Comparison of ENCODE assay signal across 13 mouse cellular contexts in the genomic region with DNA sequence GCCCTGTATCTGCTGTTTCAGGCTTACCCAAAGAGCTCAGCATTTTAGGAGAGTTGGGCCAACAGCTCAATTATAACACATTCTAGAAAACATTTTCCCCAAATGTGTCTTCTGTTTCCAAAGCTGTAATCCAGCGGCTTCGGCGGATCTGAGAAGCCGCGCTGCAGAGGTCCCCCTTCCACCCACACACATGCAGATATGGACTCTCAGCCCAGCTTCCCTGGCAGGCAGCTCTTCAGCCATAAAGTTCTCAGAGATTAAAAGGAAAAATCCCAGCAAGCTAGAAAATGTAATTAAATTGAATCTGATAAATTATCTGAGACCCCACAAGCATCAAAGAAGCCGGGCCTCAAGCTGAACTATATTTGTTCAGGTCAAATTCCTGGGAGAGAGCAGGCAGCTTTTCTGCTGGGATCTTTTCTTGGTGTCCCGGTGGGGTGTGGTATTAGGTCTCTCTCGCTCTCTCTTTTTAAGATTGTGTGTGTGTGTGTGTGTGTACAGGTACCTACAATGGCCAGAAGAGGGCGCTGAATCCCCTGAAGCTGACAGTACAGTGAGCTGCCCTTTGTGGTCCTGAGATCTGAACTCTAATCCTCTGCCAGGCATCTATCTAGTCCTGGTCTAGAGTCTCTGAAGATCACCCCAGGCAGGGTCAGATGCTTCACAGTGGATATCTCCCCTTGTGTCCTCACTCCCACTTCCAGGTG.
A peak's percentile ranks its signal among the peaks of the same experiment; 100 is the strongest.
DNase-seq lines count a peak whose midpoint lies in the region; ATAC-seq and TF ChIP-seq lines count a peak whose summit lies in the region.
"Had no signal": no experiment of that assay in that cellular context is flagged by ENCODE, and none has a peak within 500 bp of the region (broad histone marks: within the 10 kb centered on the region; RNA-seq: fewer than 3 reads in every experiment).

No protein-coding gene starts in this region.

- H3K27me3 ChIP-seq in forebrain, postnatal 0 days (ENCODE audit: insufficient read depth, low read length): no peaks in the 10 kb centered on the region
- H3K27me3 ChIP-seq in forebrain, embryonic 15.5 days: no peaks in the 10 kb centered on the region
- H3K27me3 ChIP-seq in stomach, embryonic 16.5 days (ENCODE audit: control insufficient read depth, insufficient read depth, low read length): no peaks in the 10 kb centered on the region

- no peak overlapping the region for H3K4me2 ChIP-seq in forebrain, postnatal 0 days (ENCODE audit: low read depth)
- no peak overlapping the region for H3K4me2 ChIP-seq in forebrain, embryonic 15.5 days (replicated peaks)
- H3K4me2 ChIP-seq in stomach, embryonic 16.5 days (ENCODE audit: low read depth, low read length): no peak overlapping the region
- H3K4me2 ChIP-seq: heart, embryonic 11.5 days had no signal

- no peak for ATAC-seq in forebrain, postnatal 0 days
- ATAC-seq in forebrain, embryonic 15.5 days (replicated peaks): no peak
- ATAC-seq in stomach, embryonic 16.5 days (ENCODE audit: insufficient read depth, low FRiP score): no peak

- WGBS in forebrain, postnatal 0 days: 77% methylated on average over 9 of the region's 9 CpGs
- 84% methylated on average over 9 of the region's 9 CpGs for WGBS in forebrain, embryonic 15.5 days
- 62% methylated on average over 9 of the region's 9 CpGs for WGBS in stomach, embryonic 16.5 days

- no peaks in the 10 kb centered on the region for H3K9me3 ChIP-seq in forebrain, postnatal 0 days (ENCODE audit: low read length)
- no peaks in the 10 kb centered on the region for H3K9me3 ChIP-seq in forebrain, embryonic 15.5 days
- no peaks in the 10 kb centered on the region for H3K9me3 ChIP-seq in stomach, embryonic 16.5 days (replicated peaks; ENCODE audit: control insufficient read depth, low read length)

- no peak overlapping the region for H3K4me3 ChIP-seq in forebrain, postnatal 0 days (ENCODE audit: low read depth, low read length)
- no peak overlapping the region for H3K4me3 ChIP-seq in forebrain, embryonic 15.5 days
- H3K4me3 ChIP-seq in layer of hippocampus, adult 2 months: no peak overlapping the region
- H3K4me3 ChIP-seq in stomach, embryonic 16.5 days (replicated peaks; ENCODE audit: low read length): no peak overlapping the region
- H3K4me3 ChIP-seq: gastrocnemius, adult 2 months had no signal

- no peak for DNase-seq in forebrain, postnatal 0 days
- no peak for DNase-seq in layer of hippocampus, adult 2 months (ENCODE audit: low spot score in 2 of 2)
- DNase-seq in layer of hippocampus, adult 18-20 months (ENCODE audit: low spot score in 2 of 2): no peak
- peak; percentile 17 for DNase-seq in retina, embryonic 14.5 days (ENCODE audit: low spot score)
- no peak for DNase-seq in retina, postnatal 1 day
- DNase-seq in gastrocnemius, adult 8-10 months (ENCODE audit: low spot score in 2 of 2): no peak
- DNase-seq: B cell, adult 2 months; cerebellum, adult 8-10 months; gastrocnemius, adult 2 months; thymus, postnatal 14 days had no signal

- no peaks in the 10 kb centered on the region for H3K36me3 ChIP-seq in forebrain, postnatal 0 days (ENCODE audit: insufficient read depth)
- no peaks in the 10 kb centered on the region for H3K36me3 ChIP-seq in forebrain, embryonic 15.5 days
- peaks cover 10% of the 10 kb centered on the region; the same call in 1 of the 2 replicates for H3K36me3 ChIP-seq in stomach, embryonic 16.5 days (ENCODE audit: control insufficient read depth, insufficient read depth, low read length)

- 0 out of 2 replicates have a peak, but pooled peaks have one; percentile 12 for TF ChIP-seq CTCF in forebrain, postnatal 0 days (IDR thresholded peaks at IDR 0.05; ENCODE audit: low read depth)
- 0 out of 2 replicates have a peak, but pooled peaks have one; percentile 16 for TF ChIP-seq CTCF in layer of hippocampus, adult 2 months (conservative IDR thresholded peaks at IDR 0.05)

- H3K9ac ChIP-seq in forebrain, postnatal 0 days: no peak overlapping the region
- no peak overlapping the region for H3K9ac ChIP-seq in forebrain, embryonic 15.5 days (replicated peaks)
- no peak overlapping the region for H3K9ac ChIP-seq in stomach, embryonic 16.5 days (ENCODE audit: low read length)

- H3K27ac ChIP-seq in forebrain, postnatal 0 days (ENCODE audit: low read depth, low read length): no peak overlapping the region
- no peak overlapping the region for H3K27ac ChIP-seq in forebrain, embryonic 15.5 days (replicated peaks)
- no peak overlapping the region for H3K27ac ChIP-seq in layer of hippocampus, adult 2 months
- peak overlapping the region; percentile 20; the same call in 1 of the 2 replicates for H3K27ac ChIP-seq in stomach, embryonic 16.5 days (ENCODE audit: low read length)
- H3K27ac ChIP-seq: gastrocnemius, adult 2 months had no signal

- 0 out of 2 replicates have a peak, but pooled peaks cover 4% of the 10 kb centered on the region for H3K4me1 ChIP-seq in forebrain, postnatal 0 days (ENCODE audit: insufficient read depth)
- peaks cover 19% of the 10 kb centered on the region for H3K4me1 ChIP-seq in forebrain, embryonic 15.5 days
- H3K4me1 ChIP-seq in stomach, embryonic 16.5 days (ENCODE audit: control insufficient read depth, insufficient read depth, low read length): peaks cover 26% of the 10 kb centered on the region
